Mouse (Mus musculus): Measurements from ENCODE around the gene Fcgr1.
"Not testable (repeated sequence)": the region's sequence is repeated elsewhere in the genome, so short reads cannot be mapped to it uniquely, and the experiment has no call there.

Gene Fcgr1

GRCm38 (mm10) chr3:96273591-96274465 lies 19.9 kb downstream of the Fcgr1 start:
- DNase-seq (ENCODE audit: low spot score) = no peak

DNA sequence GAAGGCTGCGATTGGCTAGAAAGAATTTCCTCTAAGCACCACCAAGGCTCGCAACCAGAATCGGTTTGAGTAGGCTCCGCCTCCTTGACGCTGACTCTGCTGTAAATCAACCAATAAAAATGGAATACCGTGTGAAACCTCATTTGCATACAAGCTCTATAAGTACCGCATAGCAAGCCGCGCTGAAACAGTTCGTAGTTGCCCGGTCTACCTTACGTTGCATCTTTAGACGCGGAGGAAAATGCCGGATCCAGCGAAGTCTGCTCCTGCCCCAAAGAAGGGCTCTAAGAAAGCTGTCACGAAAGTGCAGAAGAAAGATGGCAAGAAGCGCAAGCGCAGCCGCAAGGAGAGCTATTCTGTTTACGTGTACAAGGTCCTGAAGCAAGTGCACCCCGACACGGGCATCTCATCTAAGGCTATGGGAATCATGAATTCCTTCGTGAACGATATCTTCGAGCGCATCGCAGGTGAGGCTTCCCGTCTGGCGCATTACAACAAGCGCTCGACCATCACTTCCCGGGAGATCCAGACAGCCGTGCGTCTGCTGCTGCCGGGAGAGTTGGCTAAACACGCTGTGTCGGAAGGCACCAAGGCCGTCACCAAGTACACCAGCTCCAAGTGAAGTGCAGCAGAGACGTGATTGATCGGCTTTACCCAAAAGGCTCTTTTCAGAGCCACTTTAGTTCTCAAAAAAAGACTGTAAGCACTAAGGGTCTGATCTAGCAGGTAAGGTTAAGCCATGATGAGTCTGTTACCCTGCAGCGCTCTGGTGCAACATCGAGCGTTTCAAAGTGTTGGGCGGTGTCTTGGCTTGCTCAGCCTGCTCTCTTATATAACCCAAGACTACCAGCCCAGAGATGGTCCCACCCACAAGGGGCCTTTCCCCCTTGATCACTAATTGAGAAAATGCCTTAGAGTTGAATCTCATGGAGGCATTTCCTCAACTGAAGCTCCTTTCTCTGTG lies 24.0 kb downstream of the Fcgr1 start, which contains the start of gene Hist2h2bb:
Hist2h2bb (plus strand) TSS at position 242 of the 964 bp plus-strand sequence.
- DNase-seq (ENCODE audit: low spot score) = peak; percentile 97

DNA sequence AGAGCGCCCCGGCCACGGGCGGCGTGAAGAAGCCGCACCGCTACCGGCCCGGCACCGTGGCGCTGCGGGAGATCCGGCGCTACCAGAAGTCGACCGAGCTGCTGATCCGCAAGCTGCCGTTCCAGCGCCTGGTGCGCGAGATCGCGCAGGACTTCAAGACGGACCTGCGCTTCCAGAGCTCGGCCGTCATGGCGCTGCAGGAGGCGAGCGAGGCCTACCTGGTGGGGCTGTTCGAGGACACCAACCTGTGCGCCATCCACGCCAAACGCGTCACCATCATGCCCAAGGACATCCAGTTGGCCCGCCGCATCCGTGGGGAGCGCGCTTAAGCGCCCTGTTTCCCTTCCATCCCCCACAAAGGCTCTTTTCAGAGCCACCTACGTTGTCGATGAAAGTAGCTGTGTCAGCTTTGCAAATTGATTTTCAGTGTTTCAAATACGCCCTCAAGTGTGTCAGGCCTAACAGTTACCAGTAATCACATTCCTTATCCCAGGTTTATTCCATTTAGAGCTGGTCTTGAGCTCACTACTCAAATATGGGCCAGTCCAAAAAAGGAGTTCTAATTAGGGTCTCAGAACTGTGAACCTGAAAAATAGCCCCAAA lies 24.9 kb downstream of the Fcgr1 start:
- DNase-seq (ENCODE audit: low spot score) = not testable (repeated sequence)

DNA sequence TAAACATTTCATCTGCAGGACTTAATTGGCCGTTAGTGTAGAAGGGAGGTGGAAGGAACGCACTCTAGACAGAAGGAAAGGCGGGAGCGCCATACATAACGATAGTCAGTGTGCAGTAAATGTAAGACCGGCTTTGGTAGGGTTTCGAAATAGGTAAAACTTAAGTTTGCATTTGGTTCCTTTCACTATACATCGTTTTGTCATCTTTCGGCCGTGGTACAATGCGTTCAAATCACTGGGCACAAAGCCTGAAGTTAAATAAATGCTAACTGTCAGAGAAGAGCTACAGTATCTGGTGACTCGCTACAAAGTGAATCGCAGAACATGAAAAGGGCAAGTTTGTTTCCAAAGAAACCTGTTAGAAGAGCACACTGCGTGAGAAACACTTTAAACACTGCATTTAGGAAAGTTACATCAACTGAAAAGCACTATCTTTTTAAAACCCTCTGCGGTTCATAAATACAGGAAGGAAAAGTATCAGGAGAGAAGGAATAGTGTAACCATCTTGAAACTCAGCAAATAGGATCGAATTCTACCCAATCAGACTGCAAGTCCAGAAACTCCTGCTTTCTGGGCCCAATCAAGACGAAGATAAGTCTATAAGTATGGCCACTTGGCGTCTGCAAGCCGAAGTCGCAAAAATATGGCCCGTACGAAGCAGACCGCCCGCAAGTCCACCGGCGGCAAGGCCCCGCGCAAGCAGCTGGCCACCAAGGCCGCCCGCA lies 25.6 kb downstream of the Fcgr1 start, which contains the start of gene Hist2h3b:
Hist2h3b (plus strand) TSS at position 604 of the 725 bp plus-strand sequence.
- peak; percentile 90 for DNase-seq (ENCODE audit: low spot score)

DNA sequence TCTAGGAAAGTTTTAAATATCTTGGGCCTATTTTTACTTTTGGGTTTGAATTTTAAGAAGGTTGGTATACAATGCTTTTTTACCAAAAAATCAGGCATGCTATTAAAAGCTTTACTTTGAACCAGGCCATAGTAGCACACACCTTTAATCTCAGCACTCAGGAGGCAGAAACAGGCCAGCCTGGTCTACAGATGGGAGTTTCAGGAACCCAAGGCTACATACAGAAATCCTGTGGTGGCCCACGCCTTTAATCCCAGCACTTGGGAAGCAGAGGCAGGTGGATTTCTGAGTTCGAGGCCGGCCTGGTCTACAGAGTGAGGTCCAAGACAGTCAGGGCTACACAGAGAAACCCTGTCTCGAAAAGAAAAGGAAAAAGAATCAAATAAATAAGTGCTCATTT lies 26.2 kb downstream of the Fcgr1 start:
- no peak for DNase-seq (ENCODE audit: low spot score)

DNA sequence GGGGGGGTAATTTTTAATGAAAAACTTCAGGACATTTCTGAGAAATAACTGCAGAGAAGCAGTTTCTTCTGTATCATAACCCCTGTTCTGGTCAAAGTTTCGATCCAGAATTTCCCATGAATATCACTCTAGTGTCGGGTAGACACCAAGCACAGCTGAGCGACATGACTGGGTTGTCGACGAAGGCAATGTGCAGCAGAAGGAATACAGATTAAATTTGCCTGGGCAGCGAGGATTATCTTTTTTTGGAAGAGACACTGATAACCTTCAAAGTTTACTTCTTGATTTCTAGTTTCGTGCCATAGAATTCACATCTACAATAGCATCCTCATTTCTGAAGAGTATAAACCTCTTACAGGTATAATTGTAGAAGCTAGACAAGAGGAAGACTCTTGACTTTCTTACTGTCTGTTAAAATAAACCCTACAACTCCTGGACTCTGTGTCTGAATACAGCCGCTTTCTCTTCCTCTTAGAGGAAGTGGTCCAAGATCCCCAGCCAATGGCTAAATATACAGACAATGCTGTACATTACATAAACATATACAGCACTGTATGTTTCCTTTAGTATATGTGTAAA lies 27.5 kb downstream of the Fcgr1 start:
- no peak for DNase-seq (ENCODE audit: low spot score)

DNA sequence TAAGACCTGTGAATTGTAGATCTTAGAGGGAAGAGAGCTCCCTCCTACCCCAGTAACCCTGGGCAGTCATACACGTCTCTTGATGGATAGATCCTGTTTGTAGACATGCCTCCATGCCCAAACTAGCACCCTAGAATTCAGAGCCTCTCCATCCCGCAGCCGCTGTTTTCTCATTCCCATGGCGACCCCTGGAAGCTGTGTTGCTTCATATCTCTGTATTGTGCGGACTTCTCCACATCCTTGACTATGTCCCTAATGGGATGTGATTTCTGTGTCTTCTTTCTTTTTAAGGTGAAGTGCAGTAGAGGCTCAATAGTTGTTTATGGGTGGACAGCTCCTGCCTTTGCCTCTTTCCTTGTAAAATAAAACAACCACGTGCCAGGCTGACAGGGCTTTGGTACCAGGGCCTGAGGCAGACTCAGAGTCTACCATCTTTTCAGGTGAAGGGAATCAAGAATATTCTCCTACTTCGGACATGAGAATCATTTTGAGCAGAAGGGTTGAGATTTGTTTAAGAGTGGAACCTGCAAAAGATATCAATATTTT lies 29.3 kb downstream of the Fcgr1 start:
- no peak for DNase-seq (ENCODE audit: low spot score)

- DNase-seq (ENCODE audit: low spot score) = peak; percentile 75
Measured at GRCm38 (mm10) chr3:96263558-96264403, 30.0 kb downstream of the Fcgr1 start.

GRCm38 (mm10) chr3:96262979-96263550 lies 30.7 kb downstream of the Fcgr1 start, which contains the start of gene Hist2h4:
Gene Hist2h4, minus strand, starts transcription at chr3:96263311.
- DNase-seq (ENCODE audit: low spot score) = peak; percentile 97

- peak; percentile 86 for DNase-seq (ENCODE audit: low spot score)
Measured at GRCm38 (mm10) chr3:96262216-96262875, 31.4 kb downstream of the Fcgr1 start.

DNA sequence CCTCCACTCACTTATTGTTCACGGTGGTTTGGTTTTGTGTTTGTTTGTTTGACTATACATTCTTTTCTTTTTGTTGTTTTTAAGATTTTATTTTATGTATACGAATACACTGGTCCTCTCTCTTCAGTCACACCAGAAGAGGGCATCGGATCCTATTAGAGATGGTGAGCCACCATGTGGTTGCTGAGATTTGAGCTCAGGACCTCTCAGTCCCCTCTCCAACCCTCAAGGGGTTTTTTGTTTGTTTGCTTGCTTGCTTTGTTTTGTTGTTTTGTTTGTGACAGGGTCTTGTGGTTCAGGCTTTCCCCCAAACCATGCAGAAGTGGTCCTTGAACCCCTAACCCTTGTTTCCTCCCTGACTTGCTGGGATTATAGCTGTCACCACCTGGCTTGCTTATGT lies 32.1 kb downstream of the Fcgr1 start:
- no peak for DNase-seq (ENCODE audit: low spot score)

DNA sequence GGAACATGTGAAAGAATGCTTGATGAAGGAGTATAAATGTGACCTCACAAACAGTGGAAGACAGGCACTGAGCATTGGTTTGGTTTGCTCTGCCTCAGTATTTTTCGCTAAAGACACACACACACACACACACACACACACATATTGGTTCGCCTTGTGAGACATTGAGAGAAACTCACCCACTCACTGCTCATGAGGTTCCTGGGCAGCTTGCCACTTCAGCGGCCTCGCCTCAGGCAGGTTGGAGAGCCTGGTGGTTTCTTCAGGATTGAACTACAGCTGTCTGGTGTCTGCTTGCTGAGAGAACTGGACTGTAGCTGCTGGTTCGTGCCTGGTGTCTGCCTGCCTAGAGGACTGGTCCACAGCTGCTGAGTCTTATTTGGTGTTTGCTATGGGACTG lies 33.5 kb downstream of the Fcgr1 start:
- DNase-seq (ENCODE audit: low spot score) = no peak

DNA sequence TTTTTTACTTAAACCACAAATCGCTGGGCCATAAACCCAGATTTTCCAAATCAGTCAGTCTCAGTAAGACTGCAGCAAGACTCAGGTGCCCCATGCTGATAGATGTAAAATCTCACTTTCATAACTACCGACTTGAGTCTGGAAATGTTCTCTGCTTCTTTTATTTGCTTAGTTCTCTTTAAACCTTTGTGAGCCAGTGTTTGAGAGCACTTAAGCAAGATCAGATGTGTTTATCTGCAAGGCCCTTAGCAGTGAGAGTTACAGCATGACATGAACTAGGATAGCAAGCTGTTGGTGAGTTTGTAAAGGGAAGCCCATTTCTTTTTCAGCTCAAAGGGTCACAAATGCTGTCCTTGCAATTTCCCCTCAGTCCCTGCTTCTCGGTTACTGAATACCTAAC lies 36.6 kb downstream of the Fcgr1 start:
- DNase-seq (ENCODE audit: low spot score) = no peak

GRCm38 (mm10) chr3:96255926-96256593 lies 37.7 kb downstream of the Fcgr1 start:
- no peak for DNase-seq (ENCODE audit: low spot score)

DNA sequence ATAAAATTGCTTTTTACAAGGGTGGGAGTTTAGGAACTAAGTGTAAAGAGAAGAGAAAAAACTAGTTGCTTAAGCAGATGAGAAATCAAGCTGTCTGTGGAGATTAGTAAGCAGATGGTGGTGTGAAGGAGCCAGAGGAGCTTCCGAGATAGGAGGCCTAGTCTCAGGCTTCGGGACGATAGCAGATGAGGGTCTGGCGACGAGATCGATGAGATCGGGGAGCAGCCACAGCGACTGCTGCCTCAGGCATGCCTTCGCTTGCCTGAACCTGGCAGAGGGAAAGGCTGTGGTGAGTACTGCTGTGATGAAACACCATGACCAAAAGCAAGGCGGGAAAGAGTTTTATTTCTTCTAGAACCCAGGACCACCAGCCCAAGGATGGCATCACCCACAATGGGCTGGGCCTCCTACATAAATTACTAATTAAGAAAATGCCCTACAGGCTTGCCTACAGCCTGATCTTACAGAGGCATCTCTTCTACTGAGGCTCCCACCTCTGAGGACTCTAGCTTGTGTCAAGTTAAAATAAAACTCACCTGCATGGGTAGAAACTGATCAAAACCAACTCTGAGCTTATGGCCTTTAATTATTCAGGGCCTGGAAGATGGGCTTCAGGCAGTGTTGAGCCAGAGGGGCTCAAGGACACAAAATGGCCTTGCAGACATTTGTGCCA lies 39.0 kb downstream of the Fcgr1 start:
- no peak for DNase-seq (ENCODE audit: low spot score)

GRCm38 (mm10) chr3:96251787-96252186 lies 42.0 kb downstream of the Fcgr1 start:
- DNase-seq (ENCODE audit: low spot score) = no peak

DNA sequence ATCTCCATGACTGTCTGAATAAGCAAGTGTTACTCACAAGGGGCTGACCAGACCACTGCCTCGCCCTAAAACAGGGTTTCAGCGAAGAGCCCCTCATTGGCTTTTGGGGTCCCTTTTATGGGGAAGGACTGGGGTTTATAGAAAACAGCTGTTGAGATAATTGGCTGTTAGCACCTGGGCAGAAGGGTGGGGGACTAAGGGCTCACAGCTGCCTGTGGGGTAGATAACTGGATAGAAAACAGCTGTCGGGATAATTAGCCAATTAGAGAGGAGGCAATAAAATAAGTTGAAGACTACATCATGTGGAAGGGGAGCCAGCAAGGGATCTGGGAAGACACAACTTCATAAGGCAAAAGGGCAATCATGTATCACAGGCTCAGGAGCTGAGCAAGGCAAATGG lies 42.9 kb downstream of the Fcgr1 start:
- no peak for DNase-seq (ENCODE audit: low spot score)

DNA sequence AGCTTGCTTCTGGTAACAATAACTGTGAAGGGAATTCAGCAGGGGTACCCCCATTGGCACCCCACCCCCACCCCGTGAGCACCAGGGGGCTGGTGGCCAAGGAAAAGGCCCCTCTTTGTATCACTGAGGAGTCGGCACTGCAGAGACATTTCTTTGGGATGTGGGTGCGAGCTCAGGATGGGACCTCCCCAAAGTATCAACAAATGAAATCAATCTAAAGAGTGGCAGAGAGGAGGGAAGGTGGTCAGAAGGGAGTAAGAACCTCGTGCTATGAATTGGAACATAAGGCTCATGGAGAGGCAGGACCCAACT lies 44.8 kb downstream of the Fcgr1 start:
- no peak for DNase-seq (ENCODE audit: low spot score)

Measured in yolk sac, embryonic 10.5 days (tissue).